Mouse (Mus musculus): ENCODE measurements around the gene Eif5b. TPM values are rescaled to one million over a fixed set of nuclear protein-coding genes. Genes with fewer than 3 reads are reported as not detected.

Eif5b gene
- 12.1 TPM for polyA plus RNA-seq (2012; fragmentation: generic; extraction: Trizol)
- long read RNA-seq, experiment 1, full-length matches to known transcripts = 1 of 93 reads
- long read RNA-seq, experiment 1, partial matches to known transcripts = 91 of 93 reads
- long read RNA-seq, experiment 1, other reads (novel, unspliced or antisense) = 1 of 93 reads
- long read RNA-seq, experiment 2, partial matches to known transcripts = 12 of 12 reads
- long read RNA-seq, experiment 2, other reads (novel, unspliced or antisense) = 0 of 12 reads

DNA sequence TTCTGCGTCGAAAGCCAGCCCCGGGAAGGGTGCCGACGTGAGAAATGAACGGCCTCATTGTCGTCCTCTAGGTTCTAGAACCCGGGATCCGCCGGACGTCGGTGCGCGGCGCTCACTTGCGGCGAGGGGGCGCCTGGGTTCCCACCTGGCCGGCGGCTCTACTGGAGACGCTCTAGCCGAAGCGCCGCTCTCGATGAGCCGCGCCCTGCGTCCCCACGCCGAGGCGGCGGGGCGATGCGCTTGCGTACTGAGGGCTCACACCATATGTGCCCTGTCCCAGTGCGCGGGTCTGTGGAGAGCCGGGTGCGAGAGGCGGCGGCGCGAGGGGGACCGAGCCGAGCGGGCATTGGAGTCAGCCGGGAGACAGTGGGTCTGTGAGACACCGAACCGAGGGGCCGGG is at the start of gene Eif5b, which contains the start of gene Txndc9:
TSS of gene Eif5b (plus strand) at position 144 of the 400 bp plus-strand sequence.
TSS of gene Txndc9 (minus strand) at position 27 of the 400 bp plus-strand sequence.
- no peaks in the 10 kb centered on the region for H3K27me3 ChIP-seq (ENCODE audit: control insufficient read depth, insufficient read depth, insufficient read length)
- peaks cover 29% of the 10 kb centered on the region for H3K36me3 ChIP-seq (ENCODE audit: control insufficient read depth, insufficient read depth)
- peaks cover 99% of the 10 kb centered on the region for H3K79me2 ChIP-seq (ENCODE audit: control insufficient read depth, insufficient read depth)
- TF ChIP-seq CEBPB (IDR thresholded peaks at IDR 0.05; ENCODE audit: low read depth) (no peak), MYOG (IDR thresholded peaks at IDR 0.05; ENCODE audit: control insufficient read depth, extremely low read depth, insufficient read length) (no peak), CTCF (IDR thresholded peaks at IDR 0.05; ENCODE audit: control insufficient read depth, insufficient read depth, insufficient read length) (peak; percentile 74), FOSL1 (IDR thresholded peaks at IDR 0.05; ENCODE audit: insufficient read depth, low read length, poor library complexity, severe bottlenecking) (no peak), MAX (IDR thresholded peaks at IDR 0.05) (peak; percentile 24), USF1 (IDR thresholded peaks at IDR 0.05; ENCODE audit: low read depth) (no peak), MYOD1 (IDR thresholded peaks at IDR 0.05; ENCODE audit: control insufficient read depth, insufficient read length, low read depth) (peak; percentile 10)
- peaks cover 72% of the 10 kb centered on the region for H3K79me3 ChIP-seq (ENCODE audit: low read depth)
- peak within 1 kb of the TSS; percentile 94 for H3ac ChIP-seq (ENCODE audit: control insufficient read depth, insufficient read length, low read depth)
- peak within 1 kb of the TSS; percentile 74 for H3K4me3 ChIP-seq (ENCODE audit: insufficient read depth, poor library complexity, severe bottlenecking)

- H3ac ChIP-seq (ENCODE audit: control insufficient read depth, insufficient read length, low read depth) = no peak overlapping the region
- TF ChIP-seq CEBPB (IDR thresholded peaks at IDR 0.05; ENCODE audit: low read depth) (no peak), MAX (IDR thresholded peaks at IDR 0.05) (no peak), USF1 (IDR thresholded peaks at IDR 0.05; ENCODE audit: low read depth) (no peak), CTCF (IDR thresholded peaks at IDR 0.05; ENCODE audit: control insufficient read depth, insufficient read depth, insufficient read length) (no peak), FOSL1 (IDR thresholded peaks at IDR 0.05; ENCODE audit: insufficient read depth, low read length, poor library complexity, severe bottlenecking) (no peak), MYOG (IDR thresholded peaks at IDR 0.05; ENCODE audit: control insufficient read depth, extremely low read depth, insufficient read length) (no peak), MYOD1 (IDR thresholded peaks at IDR 0.05; ENCODE audit: control insufficient read depth, insufficient read length, low read depth) (no peak)
- no peaks in the 10 kb centered on the region for H3K36me3 ChIP-seq (ENCODE audit: control insufficient read depth, insufficient read depth)
- H3K4me3 ChIP-seq (ENCODE audit: insufficient read depth, poor library complexity, severe bottlenecking) = no peak overlapping the region
- H3K27me3 ChIP-seq (ENCODE audit: control insufficient read depth, insufficient read depth, insufficient read length) = peaks cover 5% of the 10 kb centered on the region
- no peaks in the 10 kb centered on the region for H3K79me3 ChIP-seq (ENCODE audit: low read depth)
- no peaks in the 10 kb centered on the region for H3K79me2 ChIP-seq (ENCODE audit: control insufficient read depth, insufficient read depth)
These were observed 48.9 kb upstream of the Eif5b start for GRCm38 (mm10) chr1:37948906-37949305.

- H3K27me3 ChIP-seq (ENCODE audit: control insufficient read depth, insufficient read depth, insufficient read length) = peaks cover 9% of the 10 kb centered on the region
- no peaks in the 10 kb centered on the region for H3K79me2 ChIP-seq (ENCODE audit: control insufficient read depth, insufficient read depth)
- H3ac ChIP-seq (ENCODE audit: control insufficient read depth, insufficient read length, low read depth) = no peak overlapping the region
- no peak overlapping the region for H3K4me3 ChIP-seq (ENCODE audit: insufficient read depth, poor library complexity, severe bottlenecking)
- H3K36me3 ChIP-seq (ENCODE audit: control insufficient read depth, insufficient read depth) = no peaks in the 10 kb centered on the region
- no peaks in the 10 kb centered on the region for H3K79me3 ChIP-seq (ENCODE audit: low read depth)
- TF ChIP-seq CEBPB (IDR thresholded peaks at IDR 0.05; ENCODE audit: low read depth) (no peak), FOSL1 (IDR thresholded peaks at IDR 0.05; ENCODE audit: insufficient read depth, low read length, poor library complexity, severe bottlenecking) (no peak), USF1 (IDR thresholded peaks at IDR 0.05; ENCODE audit: low read depth) (no peak), CTCF (IDR thresholded peaks at IDR 0.05; ENCODE audit: control insufficient read depth, insufficient read depth, insufficient read length) (no peak), MYOD1 (IDR thresholded peaks at IDR 0.05; ENCODE audit: control insufficient read depth, insufficient read length, low read depth) (no peak), MAX (IDR thresholded peaks at IDR 0.05) (no peak), MYOG (IDR thresholded peaks at IDR 0.05; ENCODE audit: control insufficient read depth, extremely low read depth, insufficient read length) (no peak)
These were observed 43.0 kb upstream of the Eif5b start for GRCm38 (mm10) chr1:37954786-37955185.

DNA sequence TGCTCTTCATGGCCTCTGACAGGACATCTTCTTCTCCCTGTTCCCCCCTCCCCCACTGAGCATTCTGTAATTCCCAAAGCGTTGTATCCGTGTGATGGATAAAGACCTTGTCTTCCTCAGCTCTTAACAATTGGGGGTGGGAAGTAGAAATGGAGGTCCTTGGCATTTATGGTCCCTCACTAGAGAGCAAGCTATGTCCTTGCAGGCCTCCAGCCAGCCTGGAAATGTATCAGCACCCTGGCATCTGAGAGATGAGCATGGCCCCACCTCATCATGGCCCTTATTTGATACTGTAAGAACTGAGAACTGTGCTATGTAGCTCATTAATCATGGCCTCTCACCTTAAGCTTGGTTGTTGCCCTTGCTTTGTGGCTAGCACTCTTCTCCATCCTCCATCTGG is 42.6 kb upstream of the Eif5b start:
- H3K4me3 ChIP-seq (ENCODE audit: insufficient read depth, poor library complexity, severe bottlenecking) = no peak overlapping the region
- peaks cover 5% of the 10 kb centered on the region for H3K27me3 ChIP-seq (ENCODE audit: control insufficient read depth, insufficient read depth, insufficient read length)
- no peak for TF ChIP-seq CTCF (IDR thresholded peaks at IDR 0.05; ENCODE audit: control insufficient read depth, insufficient read depth, insufficient read length)
- no peak for TF ChIP-seq MYOD1 (IDR thresholded peaks at IDR 0.05; ENCODE audit: control insufficient read depth, insufficient read length, low read depth)
- TF ChIP-seq FOSL1 (IDR thresholded peaks at IDR 0.05; ENCODE audit: insufficient read depth, low read length, poor library complexity, severe bottlenecking) = no peak
- TF ChIP-seq CEBPB (IDR thresholded peaks at IDR 0.05; ENCODE audit: low read depth) = no peak
- H3ac ChIP-seq (ENCODE audit: control insufficient read depth, insufficient read length, low read depth) = no peak overlapping the region
- H3K79me2 ChIP-seq (ENCODE audit: control insufficient read depth, insufficient read depth) = no peaks in the 10 kb centered on the region
- no peaks in the 10 kb centered on the region for H3K79me3 ChIP-seq (ENCODE audit: low read depth)
- H3K36me3 ChIP-seq (ENCODE audit: control insufficient read depth, insufficient read depth) = no peaks in the 10 kb centered on the region

DNA sequence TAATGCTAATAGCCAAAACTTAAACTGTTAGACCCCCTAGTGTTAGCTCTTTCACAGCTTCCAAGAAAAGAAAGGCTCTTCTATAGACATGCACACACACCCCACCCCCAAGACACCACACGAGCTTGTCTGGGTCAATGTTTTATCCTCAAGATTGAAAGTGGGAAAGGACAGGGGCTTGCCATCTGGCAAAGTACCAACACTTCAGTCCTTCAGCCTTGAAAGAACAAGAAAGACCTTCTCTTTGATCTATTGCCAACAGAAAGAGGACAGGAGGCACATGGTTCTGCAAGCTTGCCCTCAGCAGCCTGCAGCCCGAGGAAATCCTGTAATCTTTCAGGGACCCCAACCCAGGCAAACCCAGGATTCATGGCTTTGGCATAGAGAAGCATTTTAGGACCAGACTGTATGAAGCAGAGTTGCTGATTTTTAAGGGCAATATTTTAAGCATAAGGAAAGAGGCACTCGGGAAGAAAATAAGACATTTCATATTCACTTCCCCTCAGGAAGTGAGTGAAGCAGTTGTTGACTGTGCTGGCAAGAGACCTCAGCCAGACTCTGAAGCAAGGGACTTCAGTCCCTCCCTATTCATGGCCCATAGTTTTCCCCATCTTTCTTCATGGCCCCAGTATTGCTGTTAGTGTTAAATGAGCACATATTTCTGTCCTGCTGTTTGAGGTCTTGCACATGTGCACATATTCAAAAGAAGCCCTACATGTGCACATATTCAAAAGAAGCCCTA is 40.9 kb upstream of the Eif5b start:
- no peak overlapping the region for H3K4me3 ChIP-seq (ENCODE audit: insufficient read depth, poor library complexity, severe bottlenecking)
- peaks cover 5% of the 10 kb centered on the region for H3K27me3 ChIP-seq (ENCODE audit: control insufficient read depth, insufficient read depth, insufficient read length)
- H3K79me2 ChIP-seq (ENCODE audit: control insufficient read depth, insufficient read depth) = no peaks in the 10 kb centered on the region
- no peaks in the 10 kb centered on the region for H3K36me3 ChIP-seq (ENCODE audit: control insufficient read depth, insufficient read depth)
- no peak for TF ChIP-seq CEBPB (IDR thresholded peaks at IDR 0.05; ENCODE audit: low read depth)
- no peak for TF ChIP-seq MYOD1 (IDR thresholded peaks at IDR 0.05; ENCODE audit: control insufficient read depth, insufficient read length, low read depth)
- no peak for TF ChIP-seq CTCF (IDR thresholded peaks at IDR 0.05; ENCODE audit: control insufficient read depth, insufficient read depth, insufficient read length)
- TF ChIP-seq FOSL1 (IDR thresholded peaks at IDR 0.05; ENCODE audit: insufficient read depth, low read length, poor library complexity, severe bottlenecking) = no peak
- TF ChIP-seq USF1 (IDR thresholded peaks at IDR 0.05; ENCODE audit: low read depth) = no peak
- TF ChIP-seq MYOG (IDR thresholded peaks at IDR 0.05; ENCODE audit: control insufficient read depth, extremely low read depth, insufficient read length) = no peak
- no peak for TF ChIP-seq MAX (IDR thresholded peaks at IDR 0.05)
- no peak overlapping the region for H3ac ChIP-seq (ENCODE audit: control insufficient read depth, insufficient read length, low read depth)
- H3K79me3 ChIP-seq (ENCODE audit: low read depth) = no peaks in the 10 kb centered on the region

Data from C2C12 (cell line).